Mouse (Mus musculus) frontal cortex, postnatal 36 days (tissue): ENCODE results near the gene Taldo1.
"Not testable (repeated sequence)": the region's sequence is repeated elsewhere in the genome, so short reads cannot be mapped to it uniquely, and the experiment has no call there.

Source experiments
- DNase-seq, 2 experiments: peaks; one replicate each; pipeline ENCODE4 v3.0.0; 2022; ENCODE audit warnings: low spot score in 2 of 2

Taldo1 gene

DNA sequence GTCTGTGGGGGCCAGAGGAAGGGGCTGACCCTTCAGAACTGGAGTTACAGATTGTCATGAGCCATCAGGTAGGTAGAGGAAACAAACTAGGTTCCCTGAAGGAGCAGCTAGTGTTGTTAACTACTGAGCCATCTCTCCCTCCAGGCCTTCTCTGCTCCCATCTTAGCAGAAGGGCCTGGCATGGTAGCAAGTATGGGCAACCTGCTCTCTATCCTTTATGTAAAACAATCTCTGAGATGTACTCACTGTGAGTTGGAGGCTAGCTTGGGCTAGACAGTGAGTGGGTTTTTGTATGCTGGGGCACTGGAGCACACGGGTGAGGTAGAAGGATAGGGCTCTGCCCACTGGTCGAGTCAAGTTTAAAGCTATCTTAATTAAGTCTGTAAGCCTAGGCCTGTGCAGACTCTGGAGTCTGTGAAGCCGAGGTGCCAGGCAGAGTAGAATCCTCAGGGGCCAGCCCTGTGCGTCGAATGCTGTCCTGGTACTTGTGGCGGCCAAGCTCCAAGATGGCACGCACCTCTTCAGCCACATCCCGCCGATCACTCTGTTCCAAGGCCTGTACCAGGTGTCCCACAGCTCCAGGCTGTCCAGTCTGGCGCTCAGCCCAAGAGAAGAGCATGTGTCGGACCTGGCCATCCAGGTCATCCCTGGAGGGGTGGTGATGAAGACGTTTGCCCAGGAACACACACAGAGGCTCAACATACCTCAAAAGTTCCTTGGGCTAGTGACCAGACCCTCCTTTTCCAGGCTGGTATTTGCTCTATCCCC lies 46.4 kb downstream of the Taldo1 start:
- DNase-seq = no peak

GRCm38 (mm10) chr7:141439140-141439679 lies 47.2 kb downstream of the Taldo1 start:
- DNase-seq = no peak

- no peak for DNase-seq
Observed at GRCm38 (mm10) chr7:141439811-141440210, 47.8 kb downstream of the Taldo1 start.

GRCm38 (mm10) chr7:141440613-141441012 lies 48.6 kb downstream of the Taldo1 start:
- DNase-seq = peak in 1 of 2 experiments; percentile 49

- no peak for DNase-seq
Observed at GRCm38 (mm10) chr7:141441460-141441859, 49.5 kb downstream of the Taldo1 start.

DNA sequence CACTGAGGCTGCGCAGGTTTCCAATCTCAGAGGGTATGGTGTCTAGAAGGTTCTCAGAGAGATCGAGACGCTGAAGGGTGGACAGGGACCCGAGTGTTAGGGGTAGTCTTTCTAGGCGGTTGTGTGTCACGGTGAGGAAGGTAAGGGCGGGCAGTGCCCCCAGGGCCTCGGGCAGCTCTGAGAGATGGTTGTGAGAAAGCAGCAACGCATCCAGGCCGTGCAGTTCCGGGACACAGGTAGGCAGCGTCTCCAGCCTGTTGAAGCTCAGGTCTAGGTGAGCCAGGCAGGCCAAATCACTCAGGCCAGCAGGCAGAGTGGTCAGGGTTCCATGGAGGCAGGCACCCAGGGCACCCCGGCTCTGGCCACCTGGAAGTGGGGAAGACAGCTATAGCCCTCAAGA lies 50.2 kb downstream of the Taldo1 start:
- DNase-seq = no peak

GRCm38 (mm10) chr7:141443081-141443821 lies 51.3 kb downstream of the Taldo1 start:
- no peak for DNase-seq

GRCm38 (mm10) chr7:141443828-141444237 lies 51.8 kb downstream of the Taldo1 start, which contains the start of gene Pidd1:
Gene Pidd1 (minus strand): TSS chr7:141444025.
- no peak for DNase-seq

GRCm38 (mm10) chr7:141446374-141446773 lies 54.4 kb downstream of the Taldo1 start:
- DNase-seq = not testable (repeated sequence)

GRCm38 (mm10) chr7:141447110-141447991 lies 55.4 kb downstream of the Taldo1 start, which contains the start of gene Rplp2:
Gene Rplp2 (plus strand): TSS chr7:141447370.
- DNase-seq = peak; percentile 97

DNA sequence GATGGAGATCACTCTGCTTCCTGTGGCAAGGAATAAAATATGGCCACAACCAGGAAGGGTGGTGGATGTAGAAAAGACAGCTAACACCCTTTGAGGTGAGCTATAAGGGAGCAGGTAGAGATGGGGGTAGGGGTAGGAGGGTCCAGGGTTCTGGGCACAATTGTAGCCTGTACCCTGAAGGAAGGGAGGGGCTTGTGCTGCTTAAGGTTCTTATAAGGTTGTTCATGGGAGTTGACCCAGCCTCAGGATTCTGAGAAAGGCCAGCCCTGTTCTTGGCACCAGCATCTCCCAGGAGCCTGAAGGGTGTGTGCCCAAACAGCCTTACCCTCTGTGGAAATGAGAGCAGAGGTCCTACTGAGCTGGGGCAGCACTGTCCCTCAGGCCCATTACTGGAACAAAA lies 59.9 kb downstream of the Taldo1 start:
- no peak for DNase-seq
